Mouse (Mus musculus) myocyte (in vitro differentiated cells): ENCODE measurements around the gene Drap1.

ENCODE experiments used
- CEBPB ChIP-seq: IDR thresholded peaks from 2 replicates; pipeline ENCODE4 v1.6.1; 2011; ENCODE audit warnings: mild to moderate bottlenecking, moderate library complexity; ENCODE audit not compliant: poor library complexity, insufficient read depth, severe bottlenecking
- E2F4 ChIP-seq: IDR thresholded peaks from one replicate; pipeline ENCODE4 v1.6.1; 2011; ENCODE audit warnings: mild to moderate bottlenecking, control low read depth, moderate library complexity; ENCODE audit not compliant: insufficient read depth
- MAX ChIP-seq: IDR thresholded peaks from one replicate; pipeline ENCODE4 v1.6.1; 2011; ENCODE audit warnings: low read depth, mild to moderate bottlenecking, control low read depth
- MYOD1 ChIP-seq, 3 experiments: IDR thresholded peaks; one replicate each; pipeline ENCODE4 v1.6.1; 2011; ENCODE audit warnings: control low read depth in 2 of 3, low read depth in 2 of 3, mild to moderate bottlenecking in 2 of 3, moderate library complexity in 1 of 3; ENCODE audit not compliant: insufficient read length in 2 of 3, control insufficient read depth in 1 of 3
- POLR2A ChIP-seq: IDR thresholded peaks from one replicate; pipeline ENCODE4 v1.6.1; 2011; ENCODE audit warnings: low read depth, mild to moderate bottlenecking, control low read depth, moderate library complexity; ENCODE audit not compliant: insufficient read length
- REST ChIP-seq: IDR thresholded peaks from one replicate; pipeline ENCODE4 v1.6.1; 2011; ENCODE audit warnings: mild to moderate bottlenecking, control low read depth, moderate library complexity; ENCODE audit not compliant: insufficient read depth, insufficient read length
- SRF ChIP-seq: IDR thresholded peaks from one replicate; pipeline ENCODE4 v1.6.1; 2011; ENCODE audit warnings: low read depth; ENCODE audit not compliant: control insufficient read depth, insufficient read length
- TCF12 ChIP-seq: IDR thresholded peaks from one replicate; pipeline ENCODE4 v1.6.1; 2011; ENCODE audit warnings: mild to moderate bottlenecking, control low read depth; ENCODE audit not compliant: poor library complexity, insufficient read depth, severe bottlenecking

- TF ChIP-seq MAX (no peak), POLR2A (no peak), REST (no peak), E2F4 (no peak), TCF12 (no peak), MYOD1 (IDR thresholded peaks at IDR 0.05; ENCODE audit: control insufficient read depth in 1 of 3, insufficient read length in 2 of 3, low read depth in 2 of 3) (no peak), SRF (no peak), CEBPB (no peak)
Observed at GRCm38 (mm10) chr19:5472857-5473256, 48.1 kb upstream of the Drap1 start.
